Mouse (Mus musculus) G1E-ER4 (cell line): ENCODE measurements at regions not wholly inside any gene's neighbourhood (a gene's known extent, or its start where the extent isn't known, plus 50 kb on each side); places are given as distances from the start of the nearest gene placed in this dataset.

ENCODE experiments used
- GATA1 ChIP-seq: IDR thresholded peaks from one replicate; pipeline ENCODE4 v1.8.0; 2012; ENCODE audit warnings: low read length, inconsistent platforms

- TF ChIP-seq GATA1: no peak
These were observed 61.5 kb upstream of the Sp8 start for GRCm38 (mm10) chr12:118784643-118785042.

DNA sequence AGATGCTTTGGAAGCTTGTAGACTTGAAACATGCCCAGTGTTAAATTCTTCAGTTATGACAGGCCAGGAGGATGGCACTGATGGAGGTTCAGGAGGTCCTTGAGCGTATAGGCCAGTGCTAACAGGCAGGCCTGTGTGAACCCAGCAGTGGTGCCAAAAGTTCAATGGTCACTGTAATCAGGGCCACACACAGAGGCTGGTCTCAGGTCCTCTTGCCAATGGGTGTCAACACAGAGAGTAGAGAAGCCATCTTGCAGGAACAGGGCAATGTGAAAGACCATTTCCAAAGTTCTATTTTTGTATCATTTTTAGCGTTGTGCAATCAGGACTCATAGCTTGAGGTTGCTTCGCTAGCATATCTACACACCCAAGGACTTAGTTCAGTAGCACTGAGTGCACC is 64.2 kb upstream of the Sp8 start:
- no peak for TF ChIP-seq GATA1

GRCm38 (mm10) chr12:118775463-118776064 is 70.6 kb upstream of the Sp8 start:
- no peak for TF ChIP-seq GATA1

DNA sequence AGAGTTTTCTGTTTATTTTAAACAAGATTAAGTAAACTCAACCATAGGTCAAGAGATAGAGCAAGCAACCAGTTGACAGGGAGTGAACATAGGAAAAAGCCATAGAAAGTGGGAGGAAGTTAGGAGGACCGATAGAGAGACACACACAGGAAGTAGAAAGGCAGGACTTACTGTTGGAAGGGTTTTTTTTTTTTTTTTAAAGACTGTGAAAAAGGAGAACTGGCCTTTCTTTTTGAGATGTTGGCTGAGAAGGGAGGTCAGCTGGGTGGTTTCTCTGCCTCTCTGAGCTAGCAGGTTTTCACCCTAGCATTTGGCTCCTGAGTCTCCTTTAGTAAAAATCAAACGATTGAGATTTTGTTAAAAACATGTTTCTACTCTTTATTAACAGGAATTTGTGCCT is 73.3 kb upstream of the Sp8 start:
- TF ChIP-seq GATA1: no peak

- TF ChIP-seq GATA1: no peak
These were observed 79.7 kb upstream of the Sp8 start for GRCm38 (mm10) chr12:118766472-118766871.

- no peak for TF ChIP-seq GATA1
These were observed 92.1 kb upstream of the Sp8 start for GRCm38 (mm10) chr12:118754076-118754475.

GRCm38 (mm10) chr12:118739103-118739502 is 107.0 kb upstream of the Sp8 start:
- TF ChIP-seq GATA1: no peak

DNA sequence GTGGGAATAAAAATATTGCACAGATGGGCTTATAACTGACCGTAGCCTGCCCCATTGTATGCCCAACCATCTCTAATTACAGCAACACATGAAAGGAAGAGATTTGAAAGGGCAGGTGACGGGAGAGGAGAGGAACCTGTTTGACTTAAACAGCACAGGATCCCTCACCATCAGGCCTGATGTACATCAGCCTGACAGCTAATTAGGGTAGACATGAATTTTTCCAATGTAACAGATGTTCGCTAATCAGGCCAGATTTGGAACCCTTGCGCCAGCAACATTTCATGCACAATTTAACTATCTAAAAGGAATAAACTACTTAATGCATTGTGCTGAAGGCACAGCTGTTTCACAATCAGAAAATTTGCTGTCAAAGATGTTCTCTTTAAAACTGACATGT is 120.2 kb upstream of the Sp8 start:
- TF ChIP-seq GATA1: no peak

GRCm38 (mm10) chr12:118719878-118720573 is 126.1 kb upstream of the Sp8 start:
- TF ChIP-seq GATA1: no peak

GRCm38 (mm10) chr12:118716824-118717223 is 129.3 kb upstream of the Sp8 start:
- TF ChIP-seq GATA1: no peak

DNA sequence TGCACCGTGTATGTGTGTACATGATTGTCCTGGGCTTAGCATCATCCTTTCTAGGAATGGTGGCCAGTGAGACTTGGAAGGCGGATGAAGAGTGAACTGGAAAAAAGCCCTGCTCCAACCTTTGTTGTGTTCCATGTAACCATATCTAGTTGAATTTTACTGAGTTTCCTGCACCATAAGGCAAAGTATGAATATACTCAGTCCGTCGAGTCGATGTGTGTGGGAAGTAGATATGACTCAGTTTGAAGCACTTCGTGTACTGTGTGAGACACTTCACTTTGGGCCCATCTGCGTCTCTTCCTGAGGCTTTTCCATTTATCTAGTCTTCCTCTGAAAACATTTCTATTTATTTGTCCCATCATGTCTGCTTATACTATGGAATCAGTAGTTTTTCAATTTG is 139.5 kb upstream of the Sp8 start:
- TF ChIP-seq GATA1: no peak

DNA sequence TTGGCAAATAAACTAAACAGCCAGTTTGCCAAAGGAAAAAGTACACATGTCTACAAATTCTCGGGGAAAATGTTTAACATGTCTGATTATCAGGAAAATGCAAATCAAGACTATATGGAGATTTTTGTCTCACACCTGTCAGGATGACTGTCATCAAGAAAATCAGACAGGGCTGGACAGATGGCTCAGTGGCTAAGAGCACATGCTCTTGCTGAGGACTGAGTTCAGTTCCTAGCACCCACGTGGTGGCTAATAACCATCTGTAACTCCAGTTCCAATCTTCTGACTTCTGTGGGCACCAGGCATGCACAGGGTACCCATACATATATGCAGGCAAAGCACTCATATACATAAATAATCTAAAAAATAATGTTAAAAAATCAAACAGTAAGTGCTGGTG is 141.3 kb upstream of the Sp8 start:
- no peak for TF ChIP-seq GATA1

DNA sequence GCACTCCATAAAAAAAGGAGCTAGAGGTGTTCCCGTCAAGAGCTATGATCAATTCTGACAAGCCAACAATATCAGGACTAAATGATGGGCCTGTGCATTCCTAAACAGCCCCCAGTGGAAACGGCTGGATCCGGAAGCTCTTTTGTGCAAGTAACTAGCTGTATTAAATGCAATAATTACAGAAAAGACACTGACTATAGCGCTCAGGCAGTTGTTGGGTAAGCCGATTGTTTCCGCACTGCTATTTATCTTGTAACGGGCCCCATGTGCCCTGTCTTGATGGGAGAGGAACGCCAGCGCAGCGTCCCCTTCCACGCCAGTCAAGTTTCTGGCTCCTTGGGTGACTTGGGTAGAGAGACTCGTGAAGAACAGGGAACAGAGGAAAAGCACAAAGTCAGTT is 142.4 kb upstream of the Sp8 start:
- TF ChIP-seq GATA1: no peak

- TF ChIP-seq GATA1: no peak
These were observed 143.0 kb upstream of the Sp8 start for GRCm38 (mm10) chr12:118703068-118703662.

- no peak for TF ChIP-seq GATA1
These were observed 144.3 kb upstream of the Sp8 start for GRCm38 (mm10) chr12:118701838-118702237.

DNA sequence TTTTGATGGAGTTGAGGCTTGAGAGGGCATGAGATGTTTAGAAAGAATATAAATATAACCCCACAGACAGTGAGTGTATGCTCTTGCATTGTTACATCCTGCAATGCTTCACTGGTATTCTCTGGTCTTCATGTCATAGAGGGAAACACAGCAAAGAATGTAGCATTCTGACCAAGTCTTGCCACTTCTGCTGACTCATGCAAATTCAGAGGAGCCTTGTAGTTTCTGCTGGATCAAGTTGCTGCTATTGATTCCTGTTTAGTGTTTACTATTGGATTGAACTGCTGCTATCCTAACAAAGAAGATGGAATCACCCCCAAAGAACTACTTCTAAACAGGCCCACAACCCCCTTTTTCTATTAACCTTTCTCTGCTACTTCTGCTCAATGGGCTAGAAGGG is 148.0 kb upstream of the Sp8 start:
- TF ChIP-seq GATA1: no peak

- TF ChIP-seq GATA1: no peak
These were observed 151.4 kb upstream of the Sp8 start for GRCm38 (mm10) chr12:118694701-118695100.
